Mouse (Mus musculus) effector memory CD4-positive, alpha-beta T cell, adult 5 months (primary cell): ENCODE results near the gene Gm9732. TPM values are rescaled to one million over a fixed set of nuclear protein-coding genes. Genes with fewer than 3 reads are reported as not detected.

Experiments used
- polyA plus RNA-seq: library from polyadenylated mRNA; unstranded; fragments of 100-300 nt; shearing (Covaris generic); gene quantifications from one replicate; pipeline ENCODE4 v1.2.1, GENCODE M21; 2017

Gm9732 gene
- polyA plus RNA-seq = 0.31 TPM

GRCm38 (mm10) chr14:43274986-43275511 is at the start of gene Gm9732:
Gm9732 (plus strand) TSS chr14:43275036.

GRCm38 (mm10) chr14:43235204-43235603 is 39.6 kb upstream of the Gm9732 start, which contains the start of gene Gm8122:
Gm8122 (minus strand) TSS chr14:43235304.

GRCm38 (mm10) chr14:43258349-43258748 is 16.5 kb upstream of the Gm9732 start, which contains the start of gene Gm8126:
Gm8126 (plus strand) TSS chr14:43258649.

GRCm38 (mm10) chr14:43293503-43293902 is 18.7 kb downstream of the Gm9732 start, which contains the start of gene Gm8127:
Gm8127 (minus strand) TSS chr14:43293832.

GRCm38 (mm10) chr14:43347711-43348110 is 72.9 kb downstream of the Gm9732 start, which contains the start of gene 1700001F09Rik:
1700001F09Rik (minus strand) TSS chr14:43347811.

Other genes with a start within 250 kb of the Gm9732 start
- gene Gm8094, start 198.4 kb upstream of the Gm9732 start, polyA plus RNA-seq = 0.55 TPM
- not detected for gene Gm8104, start 174.4 kb upstream of the Gm9732 start, polyA plus RNA-seq
- gene Gm7233, start 95.2 kb upstream of the Gm9732 start, polyA plus RNA-seq = not detected
- gene Gm8122, start 39.7 kb upstream of the Gm9732 start, polyA plus RNA-seq = not detected
- gene Gm8126, start 16.4 kb upstream of the Gm9732 start, polyA plus RNA-seq = 0.29 TPM
- not detected for gene Gm8127, start 18.8 kb downstream of the Gm9732 start, polyA plus RNA-seq
- gene 1700001F09Rik, start 72.8 kb downstream of the Gm9732 start, polyA plus RNA-seq = not detected
- gene Gm8138, start 141.3 kb downstream of the Gm9732 start, polyA plus RNA-seq = not detected